Mouse (Mus musculus): ENCODE data around the gene Tedc2.

DNA sequence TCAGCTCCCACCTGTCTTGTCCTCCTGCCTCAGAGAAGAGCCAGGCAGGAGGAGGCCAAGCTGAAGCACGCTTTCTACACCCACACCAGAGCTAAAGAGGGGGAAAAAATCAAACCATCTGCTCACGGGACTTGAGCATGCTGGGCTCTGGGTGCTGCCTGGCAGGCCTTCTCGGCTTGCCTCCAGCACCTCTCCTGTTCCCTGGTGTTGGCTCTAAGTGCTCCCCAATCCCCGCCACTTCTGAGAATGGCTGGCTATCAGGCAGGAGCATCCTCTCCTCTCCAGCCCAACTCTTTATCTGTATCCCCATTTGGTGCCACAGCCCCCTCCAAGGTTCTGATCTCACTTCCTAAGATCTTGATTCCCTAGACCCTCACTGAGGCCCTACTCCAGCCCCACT is 21.4 kb downstream of the Tedc2 start:
- TF ChIP-seq CTCF (IDR thresholded peaks at IDR 0.05 in 2 of 3, conservative IDR thresholded peaks at IDR 0.05 in 1 of 3; ENCODE audit: control insufficient read depth in 1 of 3, insufficient read depth in 1 of 3, low read depth in 2 of 3, low read length in 3 of 3, poor library complexity in 1 of 3, severe bottlenecking in 1 of 3) (no peak), ETS1 (IDR thresholded peaks at IDR 0.05; ENCODE audit: low read depth, low read length) (0 out of 2 replicates have a peak, but pooled peaks have one; percentile 41), KAT2A (conservative IDR thresholded peaks at IDR 0.05; ENCODE audit: low read depth, low read length) (no peak), USF1 (IDR thresholded peaks at IDR 0.05; ENCODE audit: low read depth, low read length) (no peak)

Data from MEL (cell line).